Mouse (Mus musculus) kidney, adult 18-20 months (tissue): ENCODE results near the gene Zfp866.

Experiments
- DNase-seq: peaks from one replicate; pipeline ENCODE4 v3.0.0; 2021

Zfp866 gene

GRCm38 (mm10) chr8:69715366-69715765 is 75.6 kb downstream of the Zfp866 start:
- DNase-seq, result no peak

- DNase-seq, result no peak
Observed at GRCm38 (mm10) chr8:69713516-69713915, 77.5 kb downstream of the Zfp866 start.
